Mouse (Mus musculus): ENCODE results near the gene 3110021N24Rik. TPM values are rescaled to one million over a fixed set of nuclear protein-coding genes. Genes with fewer than 3 reads are reported as not detected.

Gene 3110021N24Rik
- polyA plus RNA-seq, 1 experiment from 2014 or later = 1.3 TPM

- whole genome bisulfite sequencing = 33% methylated on average over 8 of the region's 8 CpGs
- no peak overlapping the region for H3K9ac ChIP-seq (ENCODE audit: low read depth, low read length)
- no peak overlapping the region for H3K4me2 ChIP-seq (ENCODE audit: low read length)
- no peak for ATAC-seq
- no peaks in the 10 kb centered on the region for H3K9me3 ChIP-seq (ENCODE audit: control insufficient read depth, low read length)
- H3K36me3 ChIP-seq (ENCODE audit: control insufficient read depth, insufficient read depth, low read length) = no peaks in the 10 kb centered on the region
- no peak overlapping the region for H3K4me3 ChIP-seq (ENCODE audit: low read length)
- no peaks in the 10 kb centered on the region for H3K27me3 ChIP-seq (replicated peaks; ENCODE audit: control insufficient read depth, insufficient read depth, low read length)
- no peak overlapping the region for H3K27ac ChIP-seq (ENCODE audit: low read depth, low read length)
- H3K4me1 ChIP-seq (ENCODE audit: control insufficient read depth, insufficient read depth, low read depth, low read length) = peaks cover 3% of the 10 kb centered on the region; the same call in 1 of the 2 replicates
These were observed 63.1 kb downstream of the 3110021N24Rik start for GRCm38 (mm10) chr4:108782421-108783085.

- no peak overlapping the region for H3K4me2 ChIP-seq (ENCODE audit: low read length)
- H3K9me3 ChIP-seq (ENCODE audit: control insufficient read depth, low read length) = no peaks in the 10 kb centered on the region
- no peak for ATAC-seq
- 82% methylated on average over 6 of the region's 6 CpGs for WGBS
- H3K36me3 ChIP-seq (ENCODE audit: control insufficient read depth, insufficient read depth, low read length) = no peaks in the 10 kb centered on the region
- no peak overlapping the region for H3K27ac ChIP-seq (ENCODE audit: low read depth, low read length)
- no peaks in the 10 kb centered on the region for H3K27me3 ChIP-seq (replicated peaks; ENCODE audit: control insufficient read depth, insufficient read depth, low read length)
- H3K4me3 ChIP-seq (ENCODE audit: low read length) = no peak overlapping the region
- no peak overlapping the region for H3K9ac ChIP-seq (ENCODE audit: low read depth, low read length)
- no peaks in the 10 kb centered on the region for H3K4me1 ChIP-seq (ENCODE audit: control insufficient read depth, insufficient read depth, low read depth, low read length)
These were observed 69.9 kb downstream of the 3110021N24Rik start for GRCm38 (mm10) chr4:108789258-108789936.

- Histone ChIP-seq H3K4me2 (ENCODE audit: low read length) (no peak overlapping the region), H3K36me3 (ENCODE audit: control insufficient read depth, insufficient read depth, low read length) (no peaks in the 10 kb centered on the region), H3K4me1 (ENCODE audit: control insufficient read depth, insufficient read depth, low read depth, low read length) (no peaks in the 10 kb centered on the region), H3K9ac (ENCODE audit: low read depth, low read length) (no peak overlapping the region), H3K27me3 (replicated peaks; ENCODE audit: control insufficient read depth, insufficient read depth, low read length) (no peaks in the 10 kb centered on the region), H3K9me3 (ENCODE audit: control insufficient read depth, low read length) (no peaks in the 10 kb centered on the region), H3K27ac (ENCODE audit: low read depth, low read length) (no peak overlapping the region), H3K4me3 (ENCODE audit: low read length) (no peak overlapping the region)
- ATAC-seq = no peak
- 65% methylated on average over 1 of the region's 1 CpGs for WGBS
These were observed 71.1 kb downstream of the 3110021N24Rik start for GRCm38 (mm10) chr4:108790507-108790906.

GRCm38 (mm10) chr4:108793941-108794340, 74.5 kb downstream of the 3110021N24Rik start:
- no peaks in the 10 kb centered on the region for H3K36me3 ChIP-seq (ENCODE audit: control insufficient read depth, insufficient read depth, low read length)
- no peak overlapping the region for H3K27ac ChIP-seq (ENCODE audit: low read depth, low read length)
- H3K27me3 ChIP-seq (replicated peaks; ENCODE audit: control insufficient read depth, insufficient read depth, low read length) = no peaks in the 10 kb centered on the region
- H3K9me3 ChIP-seq (ENCODE audit: control insufficient read depth, low read length) = no peaks in the 10 kb centered on the region
- no peak overlapping the region for H3K4me3 ChIP-seq (ENCODE audit: low read length)
- no peak overlapping the region for H3K4me2 ChIP-seq (ENCODE audit: low read length)
- ATAC-seq = no peak
- WGBS = 67% methylated on average over 1 of the region's 1 CpGs
- no peak overlapping the region for H3K9ac ChIP-seq (ENCODE audit: low read depth, low read length)
- H3K4me1 ChIP-seq (ENCODE audit: control insufficient read depth, insufficient read depth, low read depth, low read length) = no peaks in the 10 kb centered on the region

- ATAC-seq = no peak
- Histone ChIP-seq H3K4me1 (ENCODE audit: control insufficient read depth, insufficient read depth, low read depth, low read length) (no peaks in the 10 kb centered on the region), H3K36me3 (ENCODE audit: control insufficient read depth, insufficient read depth, low read length) (no peaks in the 10 kb centered on the region), H3K9ac (ENCODE audit: low read depth, low read length) (no peak overlapping the region), H3K27me3 (replicated peaks; ENCODE audit: control insufficient read depth, insufficient read depth, low read length) (no peaks in the 10 kb centered on the region), H3K4me3 (ENCODE audit: low read length) (no peak overlapping the region), H3K4me2 (ENCODE audit: low read length) (no peak overlapping the region), H3K27ac (ENCODE audit: low read depth, low read length) (no peak overlapping the region), H3K9me3 (ENCODE audit: control insufficient read depth, low read length) (no peaks in the 10 kb centered on the region)
- WGBS = 58% methylated on average over 4 of the region's 4 CpGs
These were observed 77.3 kb downstream of the 3110021N24Rik start for GRCm38 (mm10) chr4:108796701-108797100.

GRCm38 (mm10) chr4:108798083-108798830, 78.8 kb downstream of the 3110021N24Rik start:
- no peak overlapping the region for H3K27ac ChIP-seq (ENCODE audit: low read depth, low read length)
- H3K9me3 ChIP-seq (ENCODE audit: control insufficient read depth, low read length) = no peaks in the 10 kb centered on the region
- H3K4me3 ChIP-seq (ENCODE audit: low read length) = no peak overlapping the region
- no peak for ATAC-seq
- 58% methylated on average over 2 of the region's 2 CpGs for WGBS
- no peak overlapping the region for H3K9ac ChIP-seq (ENCODE audit: low read depth, low read length)
- no peaks in the 10 kb centered on the region for H3K27me3 ChIP-seq (replicated peaks; ENCODE audit: control insufficient read depth, insufficient read depth, low read length)
- no peaks in the 10 kb centered on the region for H3K4me1 ChIP-seq (ENCODE audit: control insufficient read depth, insufficient read depth, low read depth, low read length)
- H3K36me3 ChIP-seq (ENCODE audit: control insufficient read depth, insufficient read depth, low read length) = no peaks in the 10 kb centered on the region
- no peak overlapping the region for H3K4me2 ChIP-seq (ENCODE audit: low read length)

- H3K4me3 ChIP-seq (ENCODE audit: low read length) = no peak overlapping the region
- 81% methylated on average over 2 of the region's 2 CpGs for WGBS
These were observed 84.1 kb downstream of the 3110021N24Rik start for GRCm38 (mm10) chr4:108803535-108803934.

GRCm38 (mm10) chr4:108811142-108811541, 91.7 kb downstream of the 3110021N24Rik start:
- 75% methylated on average over 4 of the region's 4 CpGs for WGBS
- no peak overlapping the region for H3K27ac ChIP-seq (ENCODE audit: low read depth, low read length)
- no peak for ATAC-seq
- no peaks in the 10 kb centered on the region for H3K27me3 ChIP-seq (replicated peaks; ENCODE audit: control insufficient read depth, insufficient read depth, low read length)
- no peak overlapping the region for H3K4me3 ChIP-seq (ENCODE audit: low read length)
- no peaks in the 10 kb centered on the region for H3K4me1 ChIP-seq (ENCODE audit: control insufficient read depth, insufficient read depth, low read depth, low read length)
- no peak overlapping the region for H3K9ac ChIP-seq (ENCODE audit: low read depth, low read length)
- no peaks in the 10 kb centered on the region for H3K9me3 ChIP-seq (ENCODE audit: control insufficient read depth, low read length)
- H3K4me2 ChIP-seq (ENCODE audit: low read length) = no peak overlapping the region
- H3K36me3 ChIP-seq (ENCODE audit: control insufficient read depth, insufficient read depth, low read length) = 0 out of 2 replicates have a peak, but pooled peaks cover 2% of the 10 kb centered on the region

More at GRCm38 (mm10) chr4:108803535-108803934, 84.1 kb downstream of the 3110021N24Rik start:
- Histone ChIP-seq H3K9ac (ENCODE audit: low read depth, low read length) (no peak overlapping the region), H3K4me1 (ENCODE audit: control insufficient read depth, insufficient read depth, low read depth, low read length) (no peaks in the 10 kb centered on the region), H3K27me3 (replicated peaks; ENCODE audit: control insufficient read depth, insufficient read depth, low read length) (no peaks in the 10 kb centered on the region), H3K36me3 (ENCODE audit: control insufficient read depth, insufficient read depth, low read length) (no peaks in the 10 kb centered on the region), H3K27ac (ENCODE audit: low read depth, low read length) (no peak overlapping the region), H3K4me2 (ENCODE audit: low read length) (no peak overlapping the region), H3K9me3 (ENCODE audit: control insufficient read depth, low read length) (no peaks in the 10 kb centered on the region)
- ATAC-seq = no peak

- Histone ChIP-seq H3K27ac (ENCODE audit: low read depth, low read length) (no peak overlapping the region), H3K27me3 (replicated peaks; ENCODE audit: control insufficient read depth, insufficient read depth, low read length) (no peaks in the 10 kb centered on the region), H3K9me3 (ENCODE audit: control insufficient read depth, low read length) (no peaks in the 10 kb centered on the region), H3K9ac (ENCODE audit: low read depth, low read length) (no peak overlapping the region), H3K4me1 (ENCODE audit: control insufficient read depth, insufficient read depth, low read depth, low read length) (no peaks in the 10 kb centered on the region), H3K4me2 (ENCODE audit: low read length) (no peak overlapping the region), H3K36me3 (ENCODE audit: control insufficient read depth, insufficient read depth, low read length) (0 out of 2 replicates have a peak, but pooled peaks cover 2% of the 10 kb centered on the region), H3K4me3 (ENCODE audit: low read length) (no peak overlapping the region)
- WGBS = 63% methylated on average over 6 of the region's 6 CpGs
- no peak for ATAC-seq
These were observed 92.1 kb downstream of the 3110021N24Rik start for GRCm38 (mm10) chr4:108811550-108811949.

All from hindbrain, embryonic 16.5 days (tissue).